Mouse (Mus musculus) Muller cell, postnatal 12 days (primary cell): Measurements from ENCODE around the gene Spata6.

Experiments used
- DNase-seq: peaks from one replicate; pipeline ENCODE4 v3.0.0-alpha.2; 2015; ENCODE audit errors: inconsistent ontology term

Gene Spata6

DNA sequence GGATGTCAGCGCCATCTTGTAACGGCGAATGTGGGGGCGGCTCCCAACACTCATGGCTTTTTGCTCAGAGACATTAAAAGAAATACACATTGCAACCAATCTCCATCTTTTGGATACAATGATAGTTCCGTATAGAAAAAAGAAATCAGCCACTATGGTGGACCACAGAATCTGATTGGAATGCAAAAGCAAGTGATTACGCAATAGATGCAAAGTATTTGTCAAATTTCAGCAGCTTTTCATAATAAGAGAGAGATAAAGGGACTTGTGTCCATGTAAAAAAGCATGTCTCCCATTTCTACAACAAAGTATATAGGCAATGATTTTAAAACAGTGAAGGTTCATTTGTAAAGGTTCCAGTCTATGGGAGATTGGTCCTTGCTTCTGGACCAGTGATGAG, 119.1 kb downstream of the Spata6 start:
- DNase-seq, result no peak

DNA sequence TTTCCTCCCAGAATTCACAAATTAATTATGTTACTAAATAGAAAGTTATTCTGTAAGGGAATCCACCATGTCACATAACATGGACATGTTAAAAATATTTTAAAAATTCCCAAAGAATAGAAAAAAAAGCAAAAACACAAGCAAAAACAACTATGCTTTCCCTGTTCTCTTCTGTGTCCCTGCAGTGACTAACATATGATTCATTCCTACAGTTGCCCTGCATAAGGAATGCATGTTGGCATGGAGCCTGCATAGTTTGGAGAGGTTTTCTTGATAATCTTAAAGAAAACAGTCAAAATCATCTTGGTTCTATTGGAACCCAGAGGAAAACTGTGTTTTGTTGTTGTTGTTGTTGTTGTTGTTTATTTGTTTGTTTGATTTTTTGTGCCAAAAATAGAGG, 132.8 kb downstream of the Spata6 start:
- peak; percentile 63 for DNase-seq

DNA sequence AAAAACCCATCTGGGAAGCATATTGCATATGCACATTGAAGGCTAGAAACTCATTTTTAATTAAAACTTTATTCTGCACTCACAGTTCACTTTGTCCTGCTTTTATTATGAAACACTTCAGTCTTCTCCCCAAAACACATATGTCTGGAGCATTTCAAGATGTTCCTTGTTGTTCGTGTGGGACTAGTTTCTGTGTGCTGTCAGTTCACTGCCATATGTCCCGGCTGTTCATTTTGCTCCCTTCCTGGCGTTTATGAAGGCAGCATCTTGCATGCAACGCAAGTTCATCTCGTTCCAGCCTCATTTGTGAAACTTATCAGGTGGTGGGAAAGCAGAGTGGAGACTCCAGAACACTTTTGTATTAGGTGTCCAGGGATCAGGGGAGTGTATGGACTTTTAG, 146.9 kb downstream of the Spata6 start:
- DNase-seq, result no peak

DNA sequence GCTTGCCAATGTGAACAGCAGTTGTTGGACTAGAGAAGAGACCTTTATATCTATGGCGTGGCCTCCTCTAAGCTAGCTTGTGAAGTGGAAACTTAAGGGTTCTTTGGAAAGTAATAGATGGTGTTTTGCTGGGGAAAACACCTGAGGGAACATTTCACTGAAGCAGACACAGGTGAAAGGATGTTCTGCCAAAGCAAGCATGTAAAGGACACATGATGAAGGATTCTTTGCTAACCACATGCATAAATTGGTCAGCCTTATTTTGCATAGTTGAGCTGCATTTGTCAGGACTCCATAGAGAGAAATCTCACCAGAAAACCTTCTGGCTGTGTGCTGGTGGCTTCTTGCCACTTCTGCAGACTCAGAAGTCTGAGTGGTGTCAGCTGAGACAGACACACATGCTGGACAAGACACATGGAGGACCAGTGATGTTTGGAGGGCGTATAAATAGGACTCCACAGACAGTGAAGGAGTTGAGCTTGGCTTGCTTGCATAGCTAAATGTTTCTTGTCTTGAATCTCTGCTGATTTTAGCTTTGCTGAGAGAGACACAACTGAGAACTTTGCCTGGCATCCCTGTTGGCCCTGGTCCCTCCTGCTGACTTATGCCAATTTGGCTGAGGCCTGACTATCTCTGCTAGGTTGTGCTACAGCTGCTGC, 148.1 kb downstream of the Spata6 start:
- DNase-seq, result no peak
